Mouse (Mus musculus): ENCODE data around the gene Rarg.
"Not testable (repeated sequence)": the region's sequence is repeated elsewhere in the genome, so short reads cannot be mapped to it uniquely, and the experiment has no call there.

Rarg gene

GRCm38 (mm10) chr15:102238543-102239259 is 18.6 kb downstream of the Rarg start:
- DNase-seq (ENCODE audit: low spot score): no peak

DNA sequence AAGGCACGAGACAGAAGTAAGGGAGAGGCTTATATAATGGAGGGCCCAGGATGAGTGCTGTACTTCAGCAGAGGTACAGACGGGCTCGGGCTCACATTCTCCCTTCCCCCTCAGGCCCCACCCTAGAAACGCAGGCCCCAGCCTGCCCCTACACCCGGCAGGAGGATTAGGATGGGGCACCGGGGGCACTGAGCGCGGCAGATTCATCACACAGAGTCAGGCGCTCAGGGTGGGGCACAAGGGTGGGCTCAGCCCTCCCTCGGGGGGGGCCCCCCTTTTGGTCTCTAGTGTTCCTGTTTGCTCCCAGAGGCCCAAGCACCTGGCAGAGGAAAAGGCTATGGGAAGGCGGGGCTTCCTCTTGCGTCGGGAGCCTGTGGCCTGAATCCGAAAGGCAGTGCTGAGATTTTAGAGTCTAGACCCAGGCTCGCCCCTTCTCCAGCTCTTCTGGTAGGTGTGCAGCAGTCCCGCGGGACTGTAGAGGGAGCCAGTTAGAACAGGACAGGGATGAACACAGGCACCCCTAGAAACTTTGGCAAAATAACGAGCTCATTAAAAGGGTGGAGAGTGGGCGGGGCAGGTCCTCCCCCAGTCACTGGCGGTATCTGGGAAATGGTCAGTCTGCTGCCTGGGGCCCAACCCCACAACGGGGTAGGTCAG is 21.8 kb downstream of the Rarg start:
- DNase-seq (ENCODE audit: low spot score): no peak

DNA sequence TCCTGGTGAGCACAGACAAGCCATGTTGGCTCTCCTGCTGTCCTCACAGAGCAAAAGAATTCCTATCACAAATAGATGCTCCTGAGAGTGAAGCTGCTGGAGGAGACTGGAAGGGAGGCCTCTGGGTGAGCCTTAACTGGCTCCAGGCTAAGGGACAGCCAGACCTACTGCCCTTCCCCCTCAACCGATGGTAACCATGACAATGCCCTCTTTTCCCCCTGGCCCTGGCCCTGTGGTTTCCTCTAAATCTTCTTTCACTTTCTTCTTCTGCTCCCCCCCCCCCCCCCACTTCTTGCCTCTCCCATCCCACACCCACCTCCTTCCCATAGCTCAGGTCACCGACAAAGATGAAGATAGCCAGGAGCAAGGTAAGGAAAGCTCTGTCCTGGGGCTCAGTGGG is 23.4 kb downstream of the Rarg start:
- no peak for DNase-seq (ENCODE audit: low spot score)

GRCm38 (mm10) chr15:102232764-102233163 is 24.6 kb downstream of the Rarg start:
- DNase-seq (ENCODE audit: low spot score): no peak

DNA sequence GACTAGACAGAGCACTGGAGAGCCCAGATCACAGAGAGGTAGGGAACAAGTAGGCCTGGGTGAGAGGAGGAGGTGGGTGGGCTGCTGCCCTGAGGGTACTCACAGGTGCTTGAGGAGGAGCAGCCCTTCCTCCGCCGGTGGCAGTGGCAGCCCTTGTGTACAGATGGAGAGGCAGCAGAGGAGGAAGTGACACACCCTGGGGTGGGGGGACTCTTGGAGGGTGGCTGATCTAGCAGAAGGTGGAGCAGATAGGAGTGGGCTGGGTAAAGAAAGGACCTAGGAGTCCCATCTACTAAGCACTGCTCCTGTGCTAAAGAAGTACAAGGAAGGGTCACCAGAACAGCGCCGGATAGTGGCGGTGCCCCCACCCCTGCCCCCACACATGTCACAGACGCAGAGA is 25.6 kb downstream of the Rarg start, which contains the start of gene Itgb7:
Gene Itgb7 (minus strand): TSS at position 197 of the 400 bp plus-strand sequence.
- no peak for DNase-seq (ENCODE audit: low spot score)

DNA sequence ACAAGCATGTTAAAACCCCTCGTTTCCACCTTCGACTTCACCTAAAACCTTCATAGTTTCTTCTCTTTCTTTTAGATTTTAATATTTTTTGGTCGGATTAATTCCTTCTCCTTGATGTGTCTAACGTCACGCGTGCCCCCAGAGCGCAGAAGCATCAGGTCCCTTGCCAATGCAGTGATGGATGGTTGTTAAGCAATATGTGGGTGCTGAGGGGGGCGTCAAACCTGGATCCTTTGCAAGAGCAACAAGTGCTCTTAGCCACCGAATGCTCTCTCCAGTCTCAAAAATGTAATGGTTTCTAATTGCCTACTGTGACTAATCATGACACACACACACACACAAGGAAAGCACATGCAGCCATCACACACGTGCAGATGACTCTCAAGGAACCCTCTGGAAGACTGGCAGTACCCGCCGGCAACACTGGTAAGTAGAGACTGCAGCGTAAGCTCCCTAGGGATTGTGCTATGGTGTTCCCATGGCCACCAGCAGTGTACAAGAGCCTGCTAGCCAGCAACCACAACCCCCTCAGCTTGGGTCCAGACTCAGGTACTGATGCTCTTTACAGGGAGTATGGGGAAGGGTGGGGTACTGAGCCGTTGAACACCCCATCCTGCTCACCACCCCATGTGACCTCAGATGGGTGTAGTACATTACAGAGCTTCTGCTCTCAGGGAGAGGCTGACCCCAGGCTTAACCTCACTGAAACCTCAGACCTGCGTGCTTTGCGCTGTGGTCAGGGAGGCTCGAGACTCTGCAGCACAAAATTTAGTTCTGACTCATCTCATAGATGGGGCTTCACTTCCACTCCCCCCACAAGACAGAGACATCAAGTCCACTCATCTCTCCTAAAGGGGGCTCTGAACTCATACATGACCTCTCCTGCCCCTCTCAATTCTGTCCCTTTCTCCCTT is 26.7 kb downstream of the Rarg start:
- DNase-seq (ENCODE audit: low spot score): no peak

GRCm38 (mm10) chr15:102225619-102226018 is 31.7 kb downstream of the Rarg start:
- not testable (repeated sequence) for DNase-seq (ENCODE audit: low spot score)

DNA sequence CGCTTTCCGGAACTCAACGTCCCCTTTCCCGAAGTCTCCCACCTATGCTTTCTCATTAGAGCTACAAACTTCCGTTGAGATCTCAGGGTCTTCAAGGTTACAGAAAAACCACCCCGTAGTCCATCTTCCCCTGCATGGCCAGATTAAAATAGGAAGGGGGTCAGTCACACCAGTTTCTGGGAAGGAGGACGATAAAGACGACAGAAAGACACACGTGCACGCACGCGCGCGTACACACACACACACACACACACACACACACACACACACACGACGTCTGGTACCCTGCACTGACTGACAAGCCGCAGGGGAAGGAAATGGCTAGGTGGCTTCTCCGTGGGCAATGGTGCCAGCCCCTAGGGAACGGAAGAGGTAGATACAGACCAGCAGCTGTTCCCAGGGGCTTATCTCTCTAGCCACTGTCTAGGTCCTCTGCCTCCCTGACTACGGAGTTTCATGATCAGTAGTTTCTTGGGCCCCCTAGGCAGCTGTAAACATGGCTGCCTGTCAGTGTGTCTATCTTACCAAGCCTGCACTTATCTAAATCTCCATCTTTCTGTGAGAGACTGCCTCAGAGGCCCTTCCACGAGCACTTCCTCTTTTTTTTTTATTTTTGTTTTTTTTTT is 32.2 kb downstream of the Rarg start:
- DNase-seq (ENCODE audit: low spot score): no peak

DNA sequence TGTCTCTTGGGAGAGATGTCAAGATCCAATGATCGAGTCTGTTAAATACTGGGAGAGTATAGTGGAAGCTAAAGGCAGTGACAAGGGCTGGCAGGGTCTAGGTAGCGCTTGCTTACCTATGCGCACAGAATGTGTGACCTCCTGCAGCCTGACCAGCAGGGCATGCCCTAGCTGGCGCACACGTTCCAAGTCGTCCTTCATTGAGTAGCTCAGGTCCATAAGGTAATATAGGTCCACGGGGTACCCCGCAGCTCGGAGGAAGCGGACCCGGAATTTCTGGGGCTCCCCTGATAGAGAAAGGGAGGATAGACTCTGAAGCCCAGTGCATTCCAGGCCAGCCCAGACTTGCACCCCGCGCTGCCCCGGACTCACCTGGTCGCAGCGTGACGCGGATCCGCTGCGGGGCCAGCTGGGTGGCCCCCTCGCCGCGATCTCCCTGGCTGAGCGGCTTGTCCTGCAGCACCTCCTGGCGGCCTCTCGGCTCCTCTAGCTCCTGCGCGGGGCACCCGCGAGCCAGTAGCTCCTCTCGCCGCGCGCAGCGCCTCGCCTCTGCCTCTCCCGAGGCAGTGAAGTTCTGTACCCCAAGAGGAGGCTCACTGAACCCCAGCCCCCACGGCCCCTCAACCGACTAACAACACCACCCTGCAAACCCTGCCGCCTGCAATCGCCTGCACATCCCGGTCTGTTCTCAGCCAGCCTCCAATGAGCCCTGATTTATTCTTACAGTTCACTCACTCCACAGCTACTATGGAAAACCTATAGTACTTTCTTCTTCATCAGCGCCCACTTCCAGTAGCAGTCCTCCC is 32.9 kb downstream of the Rarg start:
- peak; percentile 82 for DNase-seq (ENCODE audit: low spot score)

DNA sequence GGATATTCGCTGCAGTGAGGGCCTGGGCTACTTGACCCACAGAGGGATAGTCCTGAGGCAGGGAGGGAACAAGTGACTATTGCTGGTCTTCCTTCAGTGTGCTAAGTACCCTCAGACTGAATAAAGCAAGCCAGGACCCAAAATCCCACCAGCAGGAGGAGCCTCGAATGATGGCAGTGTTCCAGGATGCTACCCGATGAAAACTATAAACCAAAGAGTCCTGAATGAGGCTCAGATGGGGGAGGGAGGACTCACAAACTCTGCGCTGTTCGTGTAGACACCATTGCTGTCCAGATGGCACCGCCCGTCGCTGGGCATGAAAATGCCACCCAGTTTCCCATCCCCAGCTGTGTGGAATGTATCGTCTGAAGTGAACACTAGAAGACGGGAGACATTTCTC is 34.9 kb downstream of the Rarg start:
- DNase-seq (ENCODE audit: low spot score): no peak

DNA sequence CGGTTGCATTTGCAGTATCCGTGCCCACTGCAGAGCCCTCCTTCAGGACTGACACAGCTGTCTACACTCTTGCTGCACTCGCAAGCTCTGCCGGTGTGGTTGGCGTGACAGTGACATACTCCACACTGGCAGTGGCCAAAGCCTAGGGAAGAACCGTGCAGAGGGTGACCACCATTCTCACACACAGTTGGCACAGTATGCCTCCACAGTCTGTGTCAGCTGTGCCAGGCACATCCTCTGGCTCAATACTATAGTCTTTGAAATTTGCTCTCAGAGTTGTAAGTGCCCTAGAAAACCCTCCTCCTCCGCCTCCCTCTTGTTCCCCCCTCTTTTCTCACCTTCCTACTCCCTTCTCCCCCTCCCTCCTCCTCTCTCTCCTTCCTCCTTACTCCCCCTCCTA is 40.0 kb downstream of the Rarg start:
- DNase-seq (ENCODE audit: low spot score): no peak

GRCm38 (mm10) chr15:102216459-102217228 is 40.7 kb downstream of the Rarg start:
- DNase-seq (ENCODE audit: low spot score): no peak

GRCm38 (mm10) chr15:102215624-102216023 is 41.7 kb downstream of the Rarg start:
- no peak for DNase-seq (ENCODE audit: low spot score)

- DNase-seq (ENCODE audit: low spot score): no peak
These were observed 43.2 kb downstream of the Rarg start for GRCm38 (mm10) chr15:102214132-102214531.

GRCm38 (mm10) chr15:102211895-102212294 is 45.4 kb downstream of the Rarg start:
- DNase-seq (ENCODE audit: low spot score): no peak

DNA sequence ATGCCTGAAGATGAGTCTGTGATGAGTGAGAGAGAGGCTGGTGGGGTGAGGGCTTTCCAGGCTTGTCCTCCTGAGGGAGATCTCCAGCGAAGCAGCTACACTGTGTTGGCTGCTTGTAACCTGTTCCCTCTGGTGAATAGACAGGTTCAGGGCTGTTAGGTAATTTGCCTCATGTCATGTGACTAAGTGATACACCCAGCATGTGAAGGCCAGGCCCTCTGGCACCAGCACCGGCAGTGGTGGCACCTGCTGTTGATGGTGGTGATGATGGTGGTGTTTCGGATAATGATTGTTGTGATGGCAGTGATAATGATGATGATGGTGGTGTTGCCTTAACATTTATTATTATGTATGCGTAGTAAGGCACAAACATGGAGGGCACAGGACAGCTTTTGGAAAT is 46.5 kb downstream of the Rarg start:
- DNase-seq (ENCODE audit: low spot score): no peak

DNA sequence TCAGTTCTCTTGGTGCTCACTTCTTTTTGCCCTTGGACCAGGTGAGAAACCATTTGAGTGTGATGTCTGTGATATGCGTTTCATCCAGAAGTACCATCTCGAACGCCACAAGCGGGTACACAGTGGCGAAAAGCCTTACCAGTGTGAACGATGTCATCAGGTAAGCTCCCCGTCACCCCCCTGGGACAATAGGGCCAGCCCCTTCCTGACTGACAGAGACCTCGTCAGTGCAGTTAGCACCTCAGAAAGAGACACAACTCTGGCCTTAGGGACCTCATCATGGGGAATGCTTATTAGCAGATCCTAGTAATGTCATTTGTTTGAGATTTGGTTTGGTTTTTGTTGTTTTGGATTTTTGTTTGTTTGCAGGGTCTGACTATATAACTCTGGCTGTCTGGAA is 48.2 kb downstream of the Rarg start:
- no peak for DNase-seq (ENCODE audit: low spot score)

DNA sequence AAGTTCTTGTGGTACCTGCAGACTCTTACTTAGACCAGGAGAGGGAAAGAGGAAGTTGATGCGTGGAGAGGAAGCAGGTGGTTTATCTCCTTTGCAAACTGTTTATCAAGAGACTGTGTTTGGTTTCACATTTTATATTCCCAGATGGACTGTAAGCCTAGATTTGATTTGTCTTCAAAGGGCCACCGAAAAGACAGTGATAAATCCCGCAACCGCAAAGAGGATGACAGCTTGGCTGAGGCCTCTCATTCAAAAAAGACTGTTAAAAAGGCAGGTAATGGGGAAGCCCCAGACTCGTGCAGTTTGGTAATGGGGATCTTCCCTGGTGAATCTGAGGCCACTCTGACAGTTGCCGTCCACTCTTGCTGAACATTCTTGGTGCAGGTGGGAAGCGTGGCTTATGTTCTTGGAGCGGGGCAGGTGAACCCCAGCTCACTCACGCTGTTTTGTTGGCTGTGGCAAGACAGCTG is 49.2 kb downstream of the Rarg start:
- DNase-seq (ENCODE audit: low spot score): no peak

DNA sequence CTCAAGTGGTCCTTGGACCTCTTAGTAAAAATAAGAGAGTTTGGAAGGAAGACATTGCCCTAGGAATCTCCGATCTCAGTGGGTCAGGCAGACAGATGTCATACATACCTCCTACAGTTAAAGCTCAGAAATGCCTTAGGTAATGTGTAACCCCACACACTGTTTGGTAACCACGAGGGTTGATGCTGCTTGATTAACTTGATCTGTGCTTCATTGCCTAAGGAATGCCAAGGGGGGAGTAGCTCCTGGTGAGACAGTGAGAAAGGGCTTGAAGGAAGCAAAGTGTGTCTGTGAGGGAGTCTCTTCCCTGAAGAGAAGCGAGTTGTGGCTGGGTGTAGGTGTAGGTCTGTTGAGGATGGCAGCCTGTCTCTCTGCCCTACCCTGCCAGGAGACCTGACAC is 50.0 kb downstream of the Rarg start:
- DNase-seq (ENCODE audit: low spot score): no peak

GRCm38 (mm10) chr15:102205779-102206178 is 51.5 kb downstream of the Rarg start:
- DNase-seq (ENCODE audit: low spot score): no peak
